Mouse (Mus musculus) forebrain, embryonic 16.5 days (tissue): Measurements from ENCODE around the gene Lhfpl5. TPM values are rescaled to one million over a fixed set of nuclear protein-coding genes. Genes with fewer than 3 reads are reported as not detected.
A peak's percentile ranks its signal among the peaks of the same experiment; 100 is the strongest.

Experiments
- ATAC-seq: fragments of 200-750 bp; cut with Nextera tagmentation; 2 replicates; pipeline ENCODE4 v1.8.0; 2017; ENCODE audit warnings: mild to moderate bottlenecking, moderate library complexity
- H3K27ac ChIP-seq: fragments of 300-500 bp; sonication (generic); 2 replicates; pipeline ENCODE4 v1.5.1; 2014; ENCODE audit warnings: low read length, control low read depth
- H3K27me3 ChIP-seq: fragments of 300-500 bp; sonication (generic); replicated peaks from 2 replicates; pipeline ENCODE4 v1.6.1; 2014; ENCODE audit warnings: low read length; ENCODE audit not compliant: control insufficient read depth, insufficient read depth
- H3K36me3 ChIP-seq: fragments of 300-500 bp; sonication (generic); 2 replicates; pipeline ENCODE4 v1.6.1; 2014; ENCODE audit not compliant: control insufficient read depth, insufficient read depth
- H3K4me1 ChIP-seq: fragments of 300-500 bp; sonication (generic); replicated peaks from 2 replicates; pipeline ENCODE4 v1.6.1; 2014; ENCODE audit warnings: low read length; ENCODE audit not compliant: control insufficient read depth, insufficient read depth
- H3K4me2 ChIP-seq: fragments of 300-500 bp; sonication (generic); 2 replicates; pipeline ENCODE4 v1.6.1; 2014; ENCODE audit warnings: mild to moderate bottlenecking, low read length, control low read depth
- H3K4me3 ChIP-seq: fragments of 300-500 bp; sonication (generic); replicated peaks from 2 replicates; pipeline ENCODE4 v1.5.1; 2014; ENCODE audit warnings: mild to moderate bottlenecking, low read length, control low read depth
- H3K9ac ChIP-seq: fragments of 300-500 bp; sonication (generic); replicated peaks from 2 replicates; pipeline ENCODE4 v1.6.1; 2014; ENCODE audit warnings: low read depth, low read length, control low read depth
- H3K9me3 ChIP-seq: fragments of 300-500 bp; sonication (generic); 2 replicates; pipeline ENCODE4 v1.6.1; 2016; ENCODE audit warnings: low read length; ENCODE audit not compliant: control insufficient read depth
- whole genome bisulfite sequencing: fragments of 180-500 bp; shearing (Covaris S2); extraction: QIAGEN DNeasy Blood & Tissue Kit; methylation state at CpG from one replicate; pipeline ENCODE4 v1.1.7; 2014; 5-methylcytosine and 5-hydroxymethylcytosine counted together
- polyA plus RNA-seq: library from polyadenylated mRNA; unstranded; fragments of >200 nt; fragmentation: Nextera tagmentation; extraction: Ambion mirVana; gene quantifications from 2 replicates; pipeline ENCODE4 v1.2.1, GENCODE M21; 2015

The Lhfpl5 gene
- polyA plus RNA-seq, 1 experiment from 2014 or later: 8.3 TPM

DNA sequence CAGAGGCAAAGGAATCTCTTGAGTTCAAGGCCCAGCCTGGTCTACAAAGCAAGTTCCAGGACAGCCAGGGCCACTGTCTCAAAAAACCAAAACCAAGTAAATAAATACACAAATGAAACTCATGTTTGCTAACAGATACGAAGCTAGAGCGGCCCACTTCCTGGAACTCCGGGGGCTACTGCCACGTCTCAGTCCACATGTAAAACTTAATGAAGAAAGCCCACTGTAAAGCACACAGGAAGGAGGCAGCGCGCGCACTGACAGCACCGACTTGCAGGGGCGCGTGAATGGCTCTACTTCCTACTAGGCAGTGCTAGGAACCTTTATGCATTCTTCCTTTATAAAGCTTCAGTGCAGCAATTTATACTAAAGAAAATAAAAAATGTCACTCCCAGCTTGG lies 42.2 kb downstream of the Lhfpl5 start:
- Histone ChIP-seq H3K9me3 (no peaks in the 10 kb centered on the region), H3K27me3 (no peaks in the 10 kb centered on the region), H3K4me3 (no peak overlapping the region), H3K4me1 (peaks cover 22% of the 10 kb centered on the region), H3K4me2 (no peak overlapping the region), H3K27ac (no peak overlapping the region), H3K36me3 (peaks cover 7% of the 10 kb centered on the region; the same call in 1 of the 2 replicates), H3K9ac (no peak overlapping the region)
- 91% methylated on average over 10 of the region's 10 CpGs for WGBS
- ATAC-seq: no peak

DNA sequence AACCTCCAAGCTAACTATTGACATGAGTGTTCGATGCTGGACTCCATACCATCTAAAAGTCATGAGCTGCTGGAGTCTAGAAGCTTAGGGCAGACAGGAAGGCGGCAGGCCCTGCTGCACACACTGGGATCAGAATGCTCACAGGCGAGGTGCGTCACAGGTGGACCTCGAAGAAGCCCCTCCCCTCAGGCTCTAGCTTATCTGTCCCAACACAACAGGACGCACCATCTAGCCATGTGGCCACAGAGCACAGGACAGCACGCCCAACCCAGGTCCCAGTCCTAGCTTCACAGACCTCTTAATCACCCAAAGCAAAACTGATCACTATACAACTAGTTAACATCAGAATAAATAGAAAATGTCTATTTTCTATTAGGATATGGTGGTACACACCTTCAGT lies 42.7 kb downstream of the Lhfpl5 start:
- no peak overlapping the region for H3K4me2 ChIP-seq
- no peaks in the 10 kb centered on the region for H3K27me3 ChIP-seq
- H3K4me1 ChIP-seq: peaks cover 24% of the 10 kb centered on the region
- H3K27ac ChIP-seq: no peak overlapping the region
- no peak overlapping the region for H3K9ac ChIP-seq
- 81% methylated on average over 7 of the region's 7 CpGs for WGBS
- H3K4me3 ChIP-seq: no peak overlapping the region
- H3K9me3 ChIP-seq: no peaks in the 10 kb centered on the region
- no peak for ATAC-seq
- peaks cover 7% of the 10 kb centered on the region; the same call in 1 of the 2 replicates for H3K36me3 ChIP-seq

DNA sequence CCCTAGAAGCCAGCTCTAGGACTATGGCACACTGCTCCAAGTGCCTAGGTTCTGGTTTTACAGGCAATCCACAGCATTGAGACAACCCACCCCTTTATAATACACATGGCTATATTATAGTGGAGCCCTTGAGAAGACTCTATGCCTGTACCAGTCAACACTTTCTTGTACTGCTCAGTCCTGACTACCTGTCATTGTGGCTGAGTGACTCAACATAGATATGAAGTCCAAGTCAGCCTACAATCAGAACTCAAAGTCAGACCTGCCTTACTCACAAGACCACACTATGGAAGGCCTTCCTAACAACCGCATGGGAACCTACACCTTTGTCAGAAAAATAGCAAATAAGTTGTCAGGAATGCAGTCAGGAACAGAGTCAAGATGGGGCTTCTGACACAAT lies 43.3 kb downstream of the Lhfpl5 start:
- ATAC-seq: no peak
- WGBS: 88% methylated on average over 1 of the region's 1 CpGs
- peaks cover 7% of the 10 kb centered on the region; the same call in 1 of the 2 replicates for H3K36me3 ChIP-seq

DNA sequence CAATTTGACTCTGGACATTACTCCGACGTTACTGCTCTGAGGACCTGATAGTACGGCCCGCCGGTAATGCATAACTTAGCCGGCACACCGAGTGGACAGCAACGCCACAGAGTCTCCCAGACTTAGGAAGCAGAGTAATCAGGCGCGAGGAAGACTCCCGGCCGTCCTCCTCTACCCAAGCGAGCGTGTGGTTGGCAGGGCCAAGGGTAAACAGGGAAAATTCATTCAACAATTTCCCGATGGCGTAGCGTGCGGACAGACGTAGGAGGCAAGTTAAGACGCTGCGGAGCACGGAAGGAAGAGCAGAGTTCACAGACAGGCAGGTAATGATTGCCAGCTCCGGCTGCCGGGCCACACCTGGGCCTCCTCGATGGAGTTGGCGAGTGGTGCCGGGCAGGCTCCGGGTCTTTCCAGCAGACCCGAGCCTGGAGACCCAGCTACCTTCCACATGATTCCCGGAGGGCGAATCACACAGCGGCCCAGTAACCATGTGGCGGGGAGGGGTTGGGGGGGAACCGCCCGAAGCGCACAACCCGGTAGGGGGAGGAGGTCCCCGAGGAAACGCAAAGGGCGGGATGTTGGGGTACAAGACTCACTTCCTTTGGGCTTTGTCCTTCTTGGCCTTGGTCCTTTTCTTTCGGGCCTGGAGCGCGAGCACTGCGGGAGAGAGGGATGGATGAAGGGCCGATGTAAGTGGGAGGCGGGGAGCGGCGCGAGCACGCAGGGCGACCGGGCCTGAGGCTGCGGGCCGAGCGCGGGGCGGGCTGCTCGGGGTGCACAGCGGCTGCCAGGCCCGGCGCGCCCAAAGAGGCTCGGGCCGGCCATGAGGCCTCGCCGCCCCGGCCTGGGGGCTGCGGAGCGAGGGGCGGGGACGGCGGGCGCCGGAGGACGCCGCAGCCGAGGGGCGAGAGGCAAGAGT lies 46.2 kb downstream of the Lhfpl5 start:
- H3K27ac ChIP-seq: peak overlapping the region; percentile 87
- H3K27me3 ChIP-seq: no peaks in the 10 kb centered on the region
- no peaks in the 10 kb centered on the region for H3K9me3 ChIP-seq
- peaks cover 5% of the 10 kb centered on the region; the same call in 1 of the 2 replicates for H3K36me3 ChIP-seq
- H3K9ac ChIP-seq: peak overlapping the region; percentile 97
- peak; percentile 78 for ATAC-seq
- peaks cover 24% of the 10 kb centered on the region for H3K4me1 ChIP-seq
- H3K4me3 ChIP-seq: peak overlapping the region; percentile 84
- peak overlapping the region; percentile 93 for H3K4me2 ChIP-seq
- WGBS: under 1% methylated on average over 58 of the region's 78 CpGs

More for the DNA sequence above, 43.3 kb downstream of the Lhfpl5 start:
- H3K9me3 ChIP-seq: no peaks in the 10 kb centered on the region
- no peak overlapping the region for H3K4me3 ChIP-seq
- no peaks in the 10 kb centered on the region for H3K27me3 ChIP-seq
- peaks cover 24% of the 10 kb centered on the region for H3K4me1 ChIP-seq
- H3K9ac ChIP-seq: no peak overlapping the region
- H3K27ac ChIP-seq: no peak overlapping the region
- H3K4me2 ChIP-seq: no peak overlapping the region

DNA sequence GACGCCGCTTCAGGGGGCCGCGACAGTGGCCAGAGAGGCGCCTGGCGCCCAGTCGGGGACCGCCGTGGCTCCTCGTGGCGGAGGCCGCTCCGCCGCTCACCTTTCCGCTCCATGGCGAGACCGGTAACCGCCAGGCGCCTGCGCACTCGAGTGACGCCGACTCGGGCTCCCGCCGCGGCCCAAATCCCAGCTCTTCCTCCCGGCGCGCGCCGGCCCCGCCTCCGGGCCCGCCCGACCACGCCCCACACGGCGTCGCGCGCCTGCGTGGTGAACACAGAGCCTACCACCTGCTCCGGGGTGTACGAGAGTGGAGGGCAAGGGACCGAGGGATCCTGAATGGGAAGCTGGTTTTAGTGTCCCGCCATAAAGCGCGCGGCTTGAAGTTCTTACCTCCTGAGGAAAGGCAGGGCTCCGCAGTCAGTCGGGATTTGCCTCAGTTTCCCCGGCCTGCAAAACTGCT lies 46.9 kb downstream of the Lhfpl5 start, which contains the start of gene Srpk1:
Gene Srpk1, minus strand, starts transcription at position 410 of the 460 bp plus-strand sequence.
- under 1% methylated on average over 48 of the region's 53 CpGs for WGBS
- Histone ChIP-seq H3K4me3 (peak within 1 kb of the TSS; percentile 84), H3K9me3 (no peaks in the 10 kb centered on the region), H3K27me3 (no peaks in the 10 kb centered on the region), H3K9ac (peak within 1 kb of the TSS; percentile 97), H3K4me1 (peaks cover 24% of the 10 kb centered on the region), H3K36me3 (peaks cover 5% of the 10 kb centered on the region; the same call in 1 of the 2 replicates), H3K27ac (peak within 1 kb of the TSS; percentile 87), H3K4me2 (peak within 1 kb of the TSS; percentile 93)
- ATAC-seq: peak; percentile 97

DNA sequence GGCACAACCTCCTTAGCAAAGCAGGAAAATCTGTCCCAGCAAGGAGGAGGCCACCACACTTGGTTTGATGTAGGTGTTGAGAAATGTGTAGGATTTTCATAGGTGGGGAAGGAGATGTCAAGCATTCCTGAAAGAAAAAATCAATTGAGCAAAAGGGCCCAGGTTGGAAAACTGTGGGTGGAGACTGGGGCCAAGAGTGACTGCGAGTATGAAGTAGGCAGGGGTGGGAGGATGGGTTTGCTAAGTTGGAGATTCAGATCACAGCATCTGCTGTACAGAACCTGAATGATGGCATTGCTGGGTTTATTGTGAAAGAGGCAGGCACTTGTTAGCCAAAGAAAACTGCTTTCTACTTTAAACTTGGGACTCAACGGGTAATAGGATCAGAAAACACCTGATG lies 49.4 kb downstream of the Lhfpl5 start:
- 69% methylated on average over 2 of the region's 2 CpGs for WGBS

DNA sequence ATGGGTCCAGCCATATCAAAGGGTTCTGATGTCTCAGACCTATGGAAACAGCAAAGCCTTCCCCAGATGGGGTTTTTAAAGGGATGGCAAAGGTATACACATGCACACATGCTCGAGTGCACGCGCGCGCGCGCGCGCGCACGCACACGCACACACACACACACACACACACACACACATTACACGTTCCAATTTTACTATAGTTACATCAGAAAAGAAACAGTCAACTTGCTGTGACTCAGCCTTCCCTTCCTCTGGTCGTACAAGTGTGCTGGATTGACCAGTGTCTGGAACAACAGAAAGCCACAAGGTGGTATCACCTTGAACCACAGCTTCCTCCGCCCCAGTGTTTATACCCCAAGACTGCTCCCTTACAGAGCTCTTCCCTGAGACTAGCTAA lies 49.9 kb downstream of the Lhfpl5 start:
- no peak overlapping the region for H3K4me3 ChIP-seq
- no peaks in the 10 kb centered on the region for H3K9me3 ChIP-seq
- ATAC-seq: no peak
- 94% methylated on average over 15 of the region's 15 CpGs for WGBS
- peaks cover 15% of the 10 kb centered on the region for H3K4me1 ChIP-seq
- H3K4me2 ChIP-seq: no peak overlapping the region
- H3K9ac ChIP-seq: no peak overlapping the region
- H3K36me3 ChIP-seq: no peaks in the 10 kb centered on the region
- H3K27me3 ChIP-seq: no peaks in the 10 kb centered on the region
- H3K27ac ChIP-seq: no peak overlapping the region

More for the DNA sequence above, 49.4 kb downstream of the Lhfpl5 start:
- Histone ChIP-seq H3K9me3 (no peaks in the 10 kb centered on the region), H3K4me2 (no peak overlapping the region), H3K27me3 (no peaks in the 10 kb centered on the region), H3K4me3 (no peak overlapping the region), H3K4me1 (peaks cover 20% of the 10 kb centered on the region), H3K36me3 (peaks cover 3% of the 10 kb centered on the region; the same call in 1 of the 2 replicates), H3K27ac (no peak overlapping the region), H3K9ac (no peak overlapping the region)
- ATAC-seq: no peak

DNA sequence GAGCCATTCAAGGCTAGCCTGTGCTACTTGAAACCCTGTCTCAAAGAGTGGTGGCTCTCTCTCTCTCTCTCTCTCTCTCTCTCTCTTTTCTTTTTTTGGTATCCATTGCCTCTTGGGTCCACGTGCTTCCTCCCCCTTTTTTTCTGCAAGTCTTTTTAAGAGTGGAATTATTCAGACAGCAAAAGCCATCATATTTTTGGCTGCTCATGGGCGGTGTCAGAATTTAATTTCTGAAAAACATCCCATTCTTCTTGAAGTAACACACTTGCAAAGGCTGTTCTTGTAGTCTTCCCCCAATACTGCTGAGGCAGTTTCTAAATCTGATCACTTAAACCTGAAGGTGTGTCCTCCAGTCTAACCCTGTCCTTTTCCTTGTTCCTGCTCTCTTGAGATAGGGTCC lies 51.5 kb downstream of the Lhfpl5 start:
- no peak overlapping the region for H3K4me2 ChIP-seq
- H3K9ac ChIP-seq: no peak overlapping the region
- H3K4me3 ChIP-seq: no peak overlapping the region
- ATAC-seq: no peak
- no peaks in the 10 kb centered on the region for H3K9me3 ChIP-seq
- H3K27me3 ChIP-seq: no peaks in the 10 kb centered on the region
- 75% methylated on average over 2 of the region's 2 CpGs for WGBS
- 0 out of 2 replicates have a peak, but pooled peaks cover 3% of the 10 kb centered on the region for H3K4me1 ChIP-seq
- H3K36me3 ChIP-seq: no peaks in the 10 kb centered on the region
- H3K27ac ChIP-seq: no peak overlapping the region

DNA sequence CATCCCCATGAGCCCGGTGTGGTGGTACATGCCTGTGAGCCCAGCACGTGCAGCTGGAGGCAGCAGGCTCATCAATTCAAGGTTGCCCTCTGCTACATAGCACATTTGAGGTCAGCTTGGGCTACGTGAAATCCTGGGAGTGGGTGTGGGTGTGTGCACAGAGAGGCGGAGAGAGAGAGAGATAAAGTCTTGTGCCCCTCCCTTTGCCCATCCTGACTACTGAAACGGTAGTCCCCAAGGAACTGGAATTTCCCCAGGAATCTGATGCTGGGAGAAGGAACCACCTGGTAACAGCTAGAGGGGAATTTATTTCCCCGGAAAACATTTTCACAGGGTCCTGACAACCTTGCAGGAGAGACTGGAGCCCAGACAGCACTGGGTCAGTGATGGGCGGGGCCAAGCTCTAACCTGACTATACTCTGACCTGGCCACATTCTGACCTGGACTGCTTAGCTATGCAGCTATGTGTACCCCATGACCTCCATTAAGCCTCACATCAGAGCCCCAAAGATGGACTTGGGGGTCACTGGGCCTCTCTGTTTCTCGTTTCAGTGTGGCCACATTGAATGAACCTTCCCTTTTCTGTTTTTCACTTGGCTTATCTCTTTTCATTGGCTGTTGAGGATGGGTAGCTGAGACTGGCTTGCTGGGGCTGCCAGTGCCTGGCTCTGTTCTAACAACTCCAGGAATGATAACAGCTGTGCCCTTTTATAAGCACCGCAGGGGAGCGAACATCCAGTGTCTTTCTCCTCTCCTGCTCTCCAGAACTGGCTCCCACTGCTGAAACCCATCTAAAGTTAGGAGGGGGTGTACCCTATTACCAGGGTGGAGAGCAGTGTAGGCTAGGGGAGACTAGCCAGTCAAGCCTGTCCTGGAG lies 53.0 kb downstream of the Lhfpl5 start:
- Histone ChIP-seq H3K4me2 (no peak overlapping the region), H3K27ac (no peak overlapping the region)

More for the DNA sequence above, 53.0 kb downstream of the Lhfpl5 start:
- Histone ChIP-seq H3K4me3 (no peak overlapping the region), H3K9ac (no peak overlapping the region), H3K27me3 (no peaks in the 10 kb centered on the region), H3K4me1 (no peaks in the 10 kb centered on the region), H3K9me3 (no peaks in the 10 kb centered on the region), H3K36me3 (no peaks in the 10 kb centered on the region)
- ATAC-seq: no peak
- 70% methylated on average over 10 of the region's 10 CpGs for WGBS
